Mouse (Mus musculus): ENCODE data around the gene Haao.

GRCm38 (mm10) chr17:83810285-83810684 lies 37.5 kb downstream of the Haao start:
- TF ChIP-seq CTCF (IDR thresholded peaks at IDR 0.05; ENCODE audit: insufficient read depth, low read length), result no peak
- no peak for TF ChIP-seq POLR2A (IDR thresholded peaks at IDR 0.05; ENCODE audit: borderline replicate concordance, extremely low read depth, low read depth, low read length)
